Mouse (Mus musculus): ENCODE results near the gene Zc3h4. TPM values are rescaled to one million over a fixed set of nuclear protein-coding genes. Genes with fewer than 3 reads are reported as not detected.

The Zc3h4 gene
- polyA plus RNA-seq, 1 experiment from 2014 or later = 26.4 TPM

- H3K9me3 ChIP-seq (replicated peaks) = no peaks in the 10 kb centered on the region
- peak overlapping the region; percentile 94 for H3K4me3 ChIP-seq
- H3K4me2 ChIP-seq (replicated peaks) = peak overlapping the region; percentile 84
- H3K36me3 ChIP-seq = 0 out of 2 replicates have a peak, but pooled peaks cover 4% of the 10 kb centered on the region
- no peaks in the 10 kb centered on the region for H3K27me3 ChIP-seq
- WGBS = 28% methylated on average over 21 of the region's 21 CpGs
- H3K4me1 ChIP-seq = peaks cover 38% of the 10 kb centered on the region
- no peak for ATAC-seq (ENCODE audit: low FRiP score)
- H3K27ac ChIP-seq = peak overlapping the region; percentile 100
- H3K9ac ChIP-seq = peak overlapping the region; percentile 100
These were observed 2.5 kb downstream of the Zc3h4 start for GRCm38 (mm10) chr7:16402968-16403948.

GRCm38 (mm10) chr7:16404315-16405072, 3.8 kb downstream of the Zc3h4 start:
- ATAC-seq (ENCODE audit: low FRiP score) = no peak
- peak overlapping the region; percentile 58 for H3K27ac ChIP-seq
- WGBS = 86% methylated on average over 3 of the region's 3 CpGs
- H3K4me1 ChIP-seq = peaks cover 32% of the 10 kb centered on the region
- no peaks in the 10 kb centered on the region for H3K27me3 ChIP-seq
- peak overlapping the region; percentile 84 for H3K4me2 ChIP-seq (replicated peaks)
- no peaks in the 10 kb centered on the region for H3K9me3 ChIP-seq (replicated peaks)
- H3K4me3 ChIP-seq = no peak overlapping the region
- H3K36me3 ChIP-seq = 0 out of 2 replicates have a peak, but pooled peaks cover 4% of the 10 kb centered on the region
- H3K9ac ChIP-seq = peak overlapping the region; percentile 29; the same call in 1 of the 2 replicates

- no peak for ATAC-seq (ENCODE audit: low FRiP score)
- Histone ChIP-seq H3K9ac (peak overlapping the region; percentile 29; the same call in 1 of the 2 replicates), H3K27me3 (no peaks in the 10 kb centered on the region), H3K4me2 (replicated peaks) (peak overlapping the region; percentile 84), H3K4me3 (no peak overlapping the region), H3K4me1 (peaks cover 32% of the 10 kb centered on the region), H3K36me3 (0 out of 2 replicates have a peak, but pooled peaks cover 4% of the 10 kb centered on the region), H3K9me3 (replicated peaks) (no peaks in the 10 kb centered on the region), H3K27ac (peak overlapping the region; percentile 58)
- 77% methylated on average over 2 of the region's 2 CpGs for WGBS
These were observed 4.4 kb downstream of the Zc3h4 start for GRCm38 (mm10) chr7:16405073-16405455.

- H3K27ac ChIP-seq = peak overlapping the region; percentile 58
- H3K27me3 ChIP-seq = no peaks in the 10 kb centered on the region
- ATAC-seq (ENCODE audit: low FRiP score) = no peak
- H3K36me3 ChIP-seq = peaks cover 9% of the 10 kb centered on the region; the same call in 1 of the 2 replicates
- no peak overlapping the region for H3K4me3 ChIP-seq
- H3K9ac ChIP-seq = 0 out of 2 replicates have a peak overlapping the region, but pooled peaks have one; percentile 3
- H3K4me1 ChIP-seq = peaks cover 32% of the 10 kb centered on the region
- 73% methylated on average over 11 of the region's 11 CpGs for WGBS
- H3K4me2 ChIP-seq (replicated peaks) = peak overlapping the region; percentile 84; the same call in 1 of the 2 replicates
- no peaks in the 10 kb centered on the region for H3K9me3 ChIP-seq (replicated peaks)
These were observed 5.0 kb downstream of the Zc3h4 start for GRCm38 (mm10) chr7:16405516-16406351.

- Histone ChIP-seq H3K9me3 (replicated peaks) (no peaks in the 10 kb centered on the region), H3K4me3 (no peak overlapping the region), H3K36me3 (peaks cover 16% of the 10 kb centered on the region; the same call in 1 of the 2 replicates), H3K27ac (no peak overlapping the region), H3K4me1 (peaks cover 39% of the 10 kb centered on the region), H3K27me3 (no peaks in the 10 kb centered on the region), H3K9ac (no peak overlapping the region), H3K4me2 (replicated peaks) (no peak overlapping the region)
- ATAC-seq (ENCODE audit: low FRiP score) = no peak
- WGBS = 95% methylated on average over 3 of the region's 3 CpGs
These were observed 6.3 kb downstream of the Zc3h4 start for GRCm38 (mm10) chr7:16406978-16407377.

GRCm38 (mm10) chr7:16411100-16411499, 10.4 kb downstream of the Zc3h4 start:
- no peak overlapping the region for H3K4me2 ChIP-seq (replicated peaks)
- 94% methylated on average over 5 of the region's 5 CpGs for WGBS

GRCm38 (mm10) chr7:16412220-16412896, 11.6 kb downstream of the Zc3h4 start:
- peak overlapping the region; percentile 41; the same call in 1 of the 2 replicates for H3K27ac ChIP-seq
- no peaks in the 10 kb centered on the region for H3K9me3 ChIP-seq (replicated peaks)
- H3K4me2 ChIP-seq (replicated peaks) = no peak overlapping the region
- peaks cover 19% of the 10 kb centered on the region for H3K4me1 ChIP-seq
- H3K4me3 ChIP-seq = no peak overlapping the region
- H3K9ac ChIP-seq = no peak overlapping the region
- peaks cover 39% of the 10 kb centered on the region for H3K36me3 ChIP-seq
- no peaks in the 10 kb centered on the region for H3K27me3 ChIP-seq
- WGBS = 91% methylated on average over 8 of the region's 8 CpGs
- peak; percentile 51; the same call in 1 of the 2 replicates for ATAC-seq (ENCODE audit: low FRiP score)

More at GRCm38 (mm10) chr7:16411100-16411499, 10.4 kb downstream of the Zc3h4 start:
- Histone ChIP-seq H3K9me3 (replicated peaks) (no peaks in the 10 kb centered on the region), H3K27me3 (no peaks in the 10 kb centered on the region), H3K4me3 (no peak overlapping the region), H3K4me1 (peaks cover 25% of the 10 kb centered on the region), H3K9ac (no peak overlapping the region), H3K36me3 (peaks cover 26% of the 10 kb centered on the region), H3K27ac (no peak overlapping the region)
- ATAC-seq (ENCODE audit: low FRiP score) = no peak

- H3K27ac ChIP-seq = peak overlapping the region; percentile 41; the same call in 1 of the 2 replicates
These were observed 12.2 kb downstream of the Zc3h4 start for GRCm38 (mm10) chr7:16412930-16413329.

GRCm38 (mm10) chr7:16415426-16415825, 14.7 kb downstream of the Zc3h4 start:
- Histone ChIP-seq H3K4me3 (no peak overlapping the region), H3K4me1 (peaks cover 19% of the 10 kb centered on the region), H3K36me3 (peaks cover 63% of the 10 kb centered on the region), H3K9ac (no peak overlapping the region), H3K27me3 (no peaks in the 10 kb centered on the region), H3K9me3 (replicated peaks) (no peaks in the 10 kb centered on the region), H3K4me2 (replicated peaks) (no peak overlapping the region), H3K27ac (no peak overlapping the region)
- WGBS = 81% methylated on average over 3 of the region's 3 CpGs
- ATAC-seq (ENCODE audit: low FRiP score) = no peak

More at GRCm38 (mm10) chr7:16412930-16413329, 12.2 kb downstream of the Zc3h4 start:
- H3K9me3 ChIP-seq (replicated peaks) = no peaks in the 10 kb centered on the region
- no peaks in the 10 kb centered on the region for H3K27me3 ChIP-seq
- H3K4me2 ChIP-seq (replicated peaks) = no peak overlapping the region
- peaks cover 19% of the 10 kb centered on the region for H3K4me1 ChIP-seq
- 74% methylated on average over 2 of the region's 2 CpGs for WGBS
- H3K36me3 ChIP-seq = peaks cover 40% of the 10 kb centered on the region
- H3K4me3 ChIP-seq = no peak overlapping the region
- H3K9ac ChIP-seq = no peak overlapping the region
- no peak for ATAC-seq (ENCODE audit: low FRiP score)

GRCm38 (mm10) chr7:16417141-16417771, 16.5 kb downstream of the Zc3h4 start:
- 94% methylated on average over 10 of the region's 10 CpGs for WGBS
- ATAC-seq (ENCODE audit: low FRiP score) = no peak
- H3K9ac ChIP-seq = no peak overlapping the region
- no peaks in the 10 kb centered on the region for H3K27me3 ChIP-seq
- no peaks in the 10 kb centered on the region for H3K9me3 ChIP-seq (replicated peaks)
- no peak overlapping the region for H3K27ac ChIP-seq
- H3K36me3 ChIP-seq = peaks cover 70% of the 10 kb centered on the region
- no peak overlapping the region for H3K4me3 ChIP-seq
- H3K4me2 ChIP-seq (replicated peaks) = no peak overlapping the region
- H3K4me1 ChIP-seq = peaks cover 9% of the 10 kb centered on the region
